Mouse (Mus musculus) hindbrain, embryonic 16.5 days (tissue): ENCODE results near the gene Gpr180. TPM values are rescaled to one million over a fixed set of nuclear protein-coding genes. Genes with fewer than 3 reads are reported as not detected.
A peak's percentile ranks its signal among the peaks of the same experiment; 100 is the strongest.
"Not testable (repeated sequence)": the region's sequence is repeated elsewhere in the genome, so short reads cannot be mapped to it uniquely, and the experiment has no call there.

ENCODE experiments used
- ATAC-seq: fragments of 200-750 bp; cut with Nextera tagmentation; 2 replicates; pipeline ENCODE4 v1.8.0; 2017; ENCODE audit warnings: moderate TSS enrichment, moderate library complexity
- H3K27ac ChIP-seq: fragments of 300-500 bp; sonication (generic); 2 replicates; pipeline ENCODE4 v1.5.1; 2014; ENCODE audit warnings: low read depth, mild to moderate bottlenecking, control low read depth, low read length, moderate library complexity
- H3K27me3 ChIP-seq: fragments of 300-500 bp; sonication (generic); replicated peaks from 2 replicates; pipeline ENCODE4 v1.6.1; 2014; ENCODE audit warnings: low read length; ENCODE audit not compliant: control insufficient read depth, insufficient read depth
- H3K36me3 ChIP-seq: fragments of 300-500 bp; sonication (generic); 2 replicates; pipeline ENCODE4 v1.6.1; 2014; ENCODE audit warnings: mild to moderate bottlenecking, low read length, moderate library complexity, mixed read lengths; ENCODE audit not compliant: control insufficient read depth, insufficient read depth
- H3K4me1 ChIP-seq: fragments of 300-500 bp; sonication (generic); 2 replicates; pipeline ENCODE4 v1.6.1; 2014; ENCODE audit warnings: low read depth, low read length; ENCODE audit not compliant: control insufficient read depth, insufficient read depth
- H3K4me2 ChIP-seq: fragments of 300-500 bp; sonication (generic); 2 replicates; pipeline ENCODE4 v1.6.1; 2014; ENCODE audit warnings: mild to moderate bottlenecking, low read length, control low read depth, moderate library complexity
- H3K4me3 ChIP-seq: fragments of 300-500 bp; sonication (generic); 2 replicates; pipeline ENCODE4 v1.5.1; 2014; ENCODE audit warnings: mild to moderate bottlenecking, low read length, control low read depth, moderate library complexity
- H3K9ac ChIP-seq: fragments of 300-500 bp; sonication (generic); 2 replicates; pipeline ENCODE4 v1.6.1; 2014; ENCODE audit warnings: low read depth, mild to moderate bottlenecking, control low read depth, low read length, moderate library complexity
- H3K9me3 ChIP-seq: fragments of 300-500 bp; sonication (generic); 2 replicates; pipeline ENCODE4 v1.6.1; 2014; ENCODE audit warnings: mild to moderate bottlenecking, low read length, moderate library complexity; ENCODE audit not compliant: control insufficient read depth
- WGBS: fragments of 180-500 bp; shearing (Covaris S2); extraction: QIAGEN DNeasy Blood & Tissue Kit; methylation state at CpG from one replicate; pipeline ENCODE4 v1.1.7; 2014; 5-methylcytosine and 5-hydroxymethylcytosine counted together
- polyA plus RNA-seq: library from polyadenylated mRNA; unstranded; fragments of >200 nt; fragmentation: Nextera tagmentation; extraction: Ambion mirVana; gene quantifications from 2 replicates; pipeline ENCODE4 v1.2.1, GENCODE M21; 2015

Gene Gpr180
- 49.4 and 49.8 TPM in 2 replicates for polyA plus RNA-seq

DNA sequence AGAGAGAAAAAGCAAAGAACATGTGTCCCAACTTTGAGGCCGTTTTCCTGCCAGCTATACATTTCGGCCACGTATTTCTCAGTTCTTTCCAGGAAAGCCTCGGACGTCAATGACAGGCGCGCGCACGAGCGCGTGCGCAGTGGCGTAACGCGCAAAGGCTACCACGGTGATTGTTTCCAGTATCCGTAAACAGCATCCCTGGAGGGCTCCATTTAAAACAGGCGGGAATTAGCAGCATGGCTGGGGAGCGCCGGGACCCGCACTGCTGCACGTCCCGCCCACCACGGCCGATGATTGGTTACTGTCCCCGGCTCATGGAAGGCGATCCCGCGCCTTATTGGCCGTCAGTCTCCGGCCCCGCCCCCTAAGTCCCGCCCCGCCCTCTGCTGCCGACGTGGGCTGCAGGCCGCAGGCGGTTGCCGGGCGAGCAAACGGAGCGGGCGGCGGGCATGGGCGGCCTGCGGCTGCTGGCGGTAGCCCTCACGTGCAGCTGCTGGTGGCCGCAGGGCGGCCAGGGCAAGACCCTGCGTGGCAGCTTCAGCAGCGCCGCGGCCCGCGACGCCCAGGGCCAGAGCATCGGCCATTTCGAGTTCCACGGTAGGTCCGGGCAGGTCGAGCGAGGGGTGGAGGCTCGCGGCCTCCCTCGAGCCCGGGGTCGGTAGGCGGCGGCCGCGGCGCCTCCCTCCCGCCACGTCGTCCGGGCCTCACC is at the start of gene Gpr180:
TSS of gene Gpr180 (plus strand) at position 415 of the 709 bp plus-strand sequence.
- Histone ChIP-seq H3K27ac (peak within 1 kb of the TSS; percentile 69), H3K4me3 (peak within 1 kb of the TSS; percentile 69), H3K9ac (peak within 1 kb of the TSS; percentile 83), H3K36me3 (peaks cover 11% of the 10 kb centered on the region), H3K4me2 (peak within 1 kb of the TSS; percentile 93), H3K27me3 (no peaks in the 10 kb centered on the region), H3K9me3 (no peaks in the 10 kb centered on the region), H3K4me1 (peaks cover 16% of the 10 kb centered on the region)
- under 1% methylated on average over 62 of the region's 77 CpGs for WGBS
- ATAC-seq = peak; percentile 97

DNA sequence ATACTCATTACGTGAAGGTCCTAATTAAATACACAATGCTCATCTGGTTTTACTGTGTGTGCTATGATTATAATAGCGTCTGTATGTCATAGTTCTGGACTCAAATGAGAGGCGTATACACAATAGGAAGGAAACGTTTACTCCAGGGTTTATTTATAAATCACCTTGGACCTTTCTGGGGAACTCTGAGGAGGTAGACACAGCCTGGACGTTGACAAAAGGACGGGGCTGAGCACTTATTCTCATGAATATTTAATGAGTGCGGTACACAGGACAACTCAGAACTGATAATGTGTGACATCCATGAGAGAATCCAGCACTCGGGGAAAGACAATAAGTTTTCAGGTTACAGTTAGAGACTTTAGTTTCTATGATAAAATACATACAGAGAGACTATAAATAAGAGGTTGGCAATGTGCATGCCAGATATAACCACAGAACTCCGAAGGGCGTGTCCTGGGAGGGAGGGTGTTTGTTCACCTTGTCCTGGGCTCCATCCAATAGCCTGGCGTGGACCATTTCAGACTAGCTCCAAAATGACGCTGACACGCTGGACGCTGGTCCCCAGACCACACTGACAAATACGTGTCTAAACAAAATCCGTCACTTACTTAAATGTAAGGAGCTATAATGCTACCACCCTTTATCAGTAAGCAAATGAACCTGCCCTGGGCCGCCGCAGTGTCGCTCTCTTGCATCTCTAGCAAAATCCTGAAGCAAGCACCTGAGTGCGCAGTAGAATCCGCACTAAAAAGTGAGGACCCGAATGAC is 48.3 kb upstream of the Gpr180 start:
- Histone ChIP-seq H3K9me3 (no peaks in the 10 kb centered on the region), H3K4me1 (peaks cover 7% of the 10 kb centered on the region; the same call in 1 of the 2 replicates), H3K27me3 (no peaks in the 10 kb centered on the region), H3K4me3 (peak overlapping the region; percentile 64), H3K36me3 (no peaks in the 10 kb centered on the region), H3K4me2 (peak overlapping the region; percentile 76), H3K9ac (peak overlapping the region; percentile 52), H3K27ac (peak overlapping the region; percentile 35)
- WGBS = 4% methylated on average over 22 of the region's 22 CpGs
- ATAC-seq = peak; percentile 50

DNA sequence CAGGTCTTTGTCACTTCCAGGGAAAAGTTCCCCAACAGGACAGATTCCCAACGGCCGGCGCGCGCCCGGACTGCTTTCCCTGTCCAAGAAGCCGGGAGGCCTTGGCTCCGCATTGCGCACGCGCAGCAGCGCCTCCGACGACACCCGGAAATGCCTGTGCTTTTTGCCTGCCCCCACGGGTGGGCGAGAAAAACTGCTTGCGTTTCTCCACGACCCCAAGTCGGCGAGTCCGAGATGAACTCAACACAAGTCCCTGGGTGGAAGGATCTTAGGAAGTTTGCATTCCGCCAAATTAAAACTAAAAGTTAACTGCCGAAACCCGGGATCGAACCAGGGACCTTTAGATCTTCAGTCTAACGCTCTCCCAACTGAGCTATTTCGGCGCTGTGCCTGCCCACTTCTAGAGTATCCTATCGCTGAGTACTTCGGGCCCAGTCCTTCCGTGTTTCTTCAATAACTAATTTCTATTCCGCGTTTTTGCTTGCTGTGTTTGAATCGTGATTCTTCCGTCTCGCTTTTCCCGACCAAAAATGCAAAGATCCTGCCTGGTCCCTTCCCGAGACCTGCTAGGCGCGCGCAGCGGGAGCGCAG is 47.6 kb upstream of the Gpr180 start:
- H3K9ac ChIP-seq = peak overlapping the region; percentile 70
- under 1% methylated on average over 44 of the region's 44 CpGs for WGBS
- peak overlapping the region; percentile 64 for H3K4me3 ChIP-seq
- H3K27me3 ChIP-seq = no peaks in the 10 kb centered on the region
- H3K27ac ChIP-seq = peak overlapping the region; percentile 67
- ATAC-seq = peak; percentile 86
- H3K36me3 ChIP-seq = no peaks in the 10 kb centered on the region
- peaks cover 7% of the 10 kb centered on the region; the same call in 1 of the 2 replicates for H3K4me1 ChIP-seq
- H3K4me2 ChIP-seq = peak overlapping the region; percentile 76
- no peaks in the 10 kb centered on the region for H3K9me3 ChIP-seq

DNA sequence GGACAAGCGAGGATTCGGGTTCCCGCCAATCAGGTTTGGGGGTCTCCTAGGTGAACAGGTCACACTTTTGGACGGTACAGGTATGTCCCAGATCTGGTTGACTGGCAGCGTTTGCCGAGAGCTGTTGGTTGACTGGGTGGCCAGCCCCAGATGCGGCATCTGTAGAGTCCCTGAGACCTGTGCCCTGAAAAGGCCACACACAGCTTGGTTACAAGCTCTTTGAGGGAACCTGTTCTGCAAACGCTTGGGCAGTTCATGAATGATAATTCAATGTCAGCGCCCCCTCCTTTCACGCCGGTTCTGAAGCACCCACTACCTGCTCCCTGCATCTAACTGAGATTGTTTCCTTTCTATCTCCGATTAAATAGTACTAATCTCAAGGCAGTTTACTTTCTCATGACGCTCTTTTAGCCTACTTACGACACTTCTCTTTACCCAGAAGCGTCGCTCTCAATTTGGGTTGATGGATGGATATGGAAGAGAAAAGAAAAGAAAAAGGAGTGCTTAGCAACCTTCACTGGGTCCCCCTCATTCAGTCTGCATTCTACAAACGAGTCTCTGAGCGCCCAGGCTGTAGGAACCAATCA is 47.1 kb upstream of the Gpr180 start:
- peak; percentile 53 for ATAC-seq
- peak overlapping the region; percentile 70 for H3K9ac ChIP-seq
- H3K36me3 ChIP-seq = no peaks in the 10 kb centered on the region
- peak overlapping the region; percentile 67 for H3K27ac ChIP-seq
- under 1% methylated on average over 18 of the region's 18 CpGs for WGBS
- H3K9me3 ChIP-seq = no peaks in the 10 kb centered on the region
- H3K4me3 ChIP-seq = peak overlapping the region; percentile 64
- H3K4me2 ChIP-seq = peak overlapping the region; percentile 76
- H3K27me3 ChIP-seq = no peaks in the 10 kb centered on the region
- H3K4me1 ChIP-seq = peaks cover 7% of the 10 kb centered on the region; the same call in 1 of the 2 replicates

DNA sequence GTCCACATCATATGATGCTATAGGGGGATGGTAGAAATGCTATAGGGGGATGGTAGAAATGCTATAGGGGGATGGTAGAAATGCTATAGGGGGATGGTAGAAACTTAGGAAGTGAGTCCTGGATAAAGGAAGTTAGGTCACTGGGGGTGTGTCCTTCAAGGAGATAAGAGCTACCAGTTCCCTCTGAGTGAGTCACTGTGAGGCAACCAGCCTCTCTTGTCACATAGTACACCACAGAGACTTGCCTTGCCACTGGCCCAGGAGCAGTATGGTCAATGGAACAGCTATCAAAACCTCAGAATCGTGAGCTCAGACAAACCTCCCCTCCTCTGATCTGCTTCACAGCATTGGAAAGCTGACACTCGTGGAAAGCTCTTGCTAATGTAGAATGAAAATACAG is 38.7 kb upstream of the Gpr180 start:
- H3K4me2 ChIP-seq = no peak overlapping the region
- H3K27me3 ChIP-seq = no peaks in the 10 kb centered on the region
- H3K36me3 ChIP-seq = no peaks in the 10 kb centered on the region
- H3K9me3 ChIP-seq = no peaks in the 10 kb centered on the region
- 79% methylated on average over 2 of the region's 2 CpGs for WGBS
- no peak overlapping the region for H3K27ac ChIP-seq
- H3K4me1 ChIP-seq = no peaks in the 10 kb centered on the region
- H3K9ac ChIP-seq = no peak overlapping the region
- ATAC-seq = no peak
- H3K4me3 ChIP-seq = no peak overlapping the region

DNA sequence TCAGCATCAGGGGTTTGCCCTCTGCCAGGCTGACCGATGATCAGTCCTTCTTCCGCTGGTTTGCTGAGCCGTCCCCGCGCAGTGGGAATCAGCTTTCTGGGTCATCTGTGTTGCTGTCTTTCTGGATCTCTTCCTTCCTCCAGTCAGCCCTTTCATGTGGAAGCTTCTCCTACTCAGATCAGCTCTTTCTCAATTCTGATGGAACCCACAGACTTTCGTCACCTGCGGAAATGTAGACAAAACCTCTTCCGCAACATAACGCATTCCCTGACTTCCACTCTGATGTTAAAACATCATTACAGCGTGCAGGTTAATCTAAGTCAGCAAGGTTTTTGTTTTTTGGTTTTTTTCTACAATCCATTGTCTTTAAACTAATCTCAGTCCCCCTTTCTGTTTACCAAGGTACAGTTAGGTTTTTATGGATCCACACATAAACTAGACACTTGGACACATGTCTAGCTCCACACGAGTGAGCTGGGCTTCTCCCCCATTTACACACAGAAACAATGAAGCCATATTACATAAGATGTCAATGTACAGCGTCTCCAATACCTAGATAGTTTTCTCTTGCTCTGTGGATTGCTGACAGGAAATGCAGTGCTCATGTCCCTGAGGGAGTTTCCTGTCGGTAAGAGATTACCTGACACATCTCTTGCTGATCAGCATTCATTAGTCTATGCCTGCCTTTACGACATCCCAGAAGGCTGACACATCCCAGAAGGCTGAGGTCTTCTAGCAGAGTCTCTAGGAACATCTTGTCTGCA is 35.5 kb upstream of the Gpr180 start:
- Histone ChIP-seq H3K4me2 (no peak overlapping the region), H3K27ac (no peak overlapping the region), H3K9ac (no peak overlapping the region), H3K36me3 (no peaks in the 10 kb centered on the region), H3K4me1 (no peaks in the 10 kb centered on the region), H3K27me3 (no peaks in the 10 kb centered on the region), H3K9me3 (peaks cover 6% of the 10 kb centered on the region; the same call in 1 of the 2 replicates), H3K4me3 (no peak overlapping the region)
- ATAC-seq = no peak
- 78% methylated on average over 14 of the region's 14 CpGs for WGBS

DNA sequence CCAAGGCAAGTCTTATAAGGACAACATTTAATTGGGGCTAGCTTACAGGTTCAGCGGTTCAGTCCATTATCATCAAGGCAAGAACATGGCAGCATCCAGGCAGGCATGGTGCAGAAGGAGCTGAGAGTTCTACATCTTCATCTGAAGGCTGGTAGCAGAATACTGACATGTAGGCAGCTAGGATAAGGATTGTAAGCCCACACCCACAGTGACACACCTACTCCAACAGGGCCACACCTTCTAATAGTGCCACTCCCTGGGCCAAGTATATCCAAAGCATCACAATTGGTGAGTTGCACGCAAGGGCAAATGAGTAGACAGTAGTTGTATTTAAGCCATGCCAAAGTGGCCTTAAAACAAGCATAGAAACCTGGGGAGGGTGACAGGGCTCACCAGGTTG is 29.5 kb upstream of the Gpr180 start:
- H3K4me2 ChIP-seq, H3K4me3 ChIP-seq, H3K9me3 ChIP-seq, H3K9ac ChIP-seq, H3K4me1 ChIP-seq, H3K36me3 ChIP-seq, ATAC-seq, H3K27ac ChIP-seq, H3K27me3 ChIP-seq: not testable (repeated sequence)
- WGBS = 100% methylated on average over 2 of the region's 2 CpGs

DNA sequence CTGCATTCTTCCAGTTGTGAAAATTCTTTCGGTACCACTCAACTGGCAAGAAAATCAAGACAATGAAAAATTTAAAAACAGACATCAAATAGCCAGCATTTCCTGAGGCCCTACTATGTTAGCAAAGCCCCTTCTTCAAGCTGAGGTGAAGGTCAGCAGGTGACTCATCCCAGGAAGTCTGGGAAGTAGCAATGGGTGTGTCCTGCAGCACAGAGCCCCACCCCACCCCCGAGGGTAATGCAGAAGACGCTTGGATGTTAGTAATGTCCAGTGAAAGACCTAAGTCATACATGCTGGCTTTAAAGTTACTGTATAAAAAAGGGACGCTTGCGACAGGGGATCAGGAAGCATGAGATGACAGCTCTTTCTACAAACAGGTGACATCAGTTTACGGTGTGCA is 23.8 kb upstream of the Gpr180 start:
- Histone ChIP-seq H3K4me3 (no peak overlapping the region), H3K4me1 (no peaks in the 10 kb centered on the region), H3K27me3 (no peaks in the 10 kb centered on the region), H3K4me2 (no peak overlapping the region), H3K27ac (no peak overlapping the region), H3K9me3 (no peaks in the 10 kb centered on the region), H3K36me3 (peaks cover 32% of the 10 kb centered on the region), H3K9ac (no peak overlapping the region)
- no peak for ATAC-seq
- WGBS = 94% methylated on average over 6 of the region's 6 CpGs
